Mouse (Mus musculus) activated CD4-positive, CD25-positive, alpha-beta regulatory T cell (primary cell): ENCODE measurements around the gene Cox4i2. TPM values are rescaled to one million over a fixed set of nuclear protein-coding genes. Genes with fewer than 3 reads are reported as not detected.

Source experiments
- polyA plus RNA-seq, 2 experiments: library from polyadenylated mRNA; unstranded; fragments of 100-300 nt; shearing (Covaris generic); gene quantifications; one replicate each; pipeline ENCODE4 v1.2.1; 2017

Cox4i2 gene
- under 1 TPM in 1 of 2 experiments, not detected in 1; 0.97 TPM for polyA plus RNA-seq

DNA sequence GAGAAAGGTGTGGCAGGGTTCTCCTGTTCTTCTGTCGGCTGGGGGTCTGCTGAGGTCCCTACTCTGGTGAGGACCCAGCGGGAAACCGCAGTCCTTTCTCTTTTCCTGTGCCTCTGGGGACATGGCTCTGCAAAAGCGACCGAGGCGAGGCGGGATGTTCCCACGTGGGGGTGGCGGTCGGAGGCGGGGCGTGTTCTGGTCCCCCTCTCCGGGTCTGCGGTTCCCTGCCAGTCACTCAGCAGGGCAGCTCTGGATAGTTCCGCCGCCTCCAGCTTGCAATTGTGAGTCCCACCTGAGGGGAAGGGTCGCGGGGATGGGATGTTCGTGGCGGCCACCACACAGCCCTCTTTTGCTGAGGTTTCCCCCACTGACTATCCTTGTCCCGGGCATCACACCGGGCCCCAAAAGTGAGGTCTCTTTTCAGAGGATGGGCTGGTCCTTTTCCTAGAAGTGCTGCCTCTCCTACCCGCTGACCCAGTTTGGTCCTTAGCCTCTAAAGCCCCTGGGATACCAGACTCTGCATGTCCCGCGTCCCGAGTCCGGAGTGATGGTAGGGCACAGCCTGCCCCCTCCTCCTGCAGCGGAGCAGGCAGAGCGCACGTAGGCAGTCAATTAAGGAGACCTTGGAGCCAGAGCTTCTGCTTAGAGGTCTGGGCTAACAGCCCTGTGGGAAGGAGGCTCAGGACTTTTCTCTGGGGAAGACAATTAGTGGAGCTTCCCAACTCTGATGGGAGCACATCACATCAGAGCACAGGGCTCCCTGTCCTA lies at the start of gene Cox4i2:
TSS of gene Cox4i2 (plus strand) at position 230 of the 768 bp plus-strand sequence.

GRCm38 (mm10) chr2:152736090-152736601 lies 17.8 kb upstream of the Cox4i2 start, which contains the start of gene Id1:
TSS of gene Id1 (plus strand) at chr2:152736251.

Other genes starting within 250 kb of the Cox4i2 start
- not detected for gene Defb26, start 242.5 kb upstream of the Cox4i2 start, polyA plus RNA-seq
- gene Defb28, start 235.9 kb upstream of the Cox4i2 start, polyA plus RNA-seq = not detected
- gene Defb29, start 214.1 kb upstream of the Cox4i2 start, polyA plus RNA-seq = not detected
- not detected for gene Gm17416, start 184.8 kb upstream of the Cox4i2 start, polyA plus RNA-seq
- gene Defb21, start 181.4 kb upstream of the Cox4i2 start, polyA plus RNA-seq = not detected
- gene Defb19, start 173.9 kb upstream of the Cox4i2 start, polyA plus RNA-seq = not detected
- gene Defb45, start 154.8 kb upstream of the Cox4i2 start, polyA plus RNA-seq = not detected
- gene Defb36, start 149.8 kb upstream of the Cox4i2 start, polyA plus RNA-seq = not detected
- gene Defb25, start 131.1 kb upstream of the Cox4i2 start, polyA plus RNA-seq = not detected
- gene Rem1, start 127.2 kb upstream of the Cox4i2 start, polyA plus RNA-seq = not detected
- gene H13, start 84.7 kb upstream of the Cox4i2 start, polyA plus RNA-seq = 100 to 1,000 TPM; 190 to 281 TPM
- 1 to 10 TPM; 3.7 to 5.9 TPM for gene Mcts2, start 67.1 kb upstream of the Cox4i2 start, polyA plus RNA-seq
- 1 to 10 TPM in 1 of 2 experiments, not detected in 1; 1.3 TPM for gene Id1, start 17.9 kb upstream of the Cox4i2 start, polyA plus RNA-seq
- 10 to 100 TPM; 53.8 to 70.8 TPM for gene Bcl2l1, start 77.6 kb downstream of the Cox4i2 start, polyA plus RNA-seq
- gene Tpx2, start 93.8 kb downstream of the Cox4i2 start, polyA plus RNA-seq = 10 to 100 TPM; 12.5 to 18.7 TPM
- not detected for gene Mylk2, start 157.2 kb downstream of the Cox4i2 start, polyA plus RNA-seq
- gene Foxs1, start 179.0 kb downstream of the Cox4i2 start, polyA plus RNA-seq = not detected
- not detected for gene Dusp15, start 197.5 kb downstream of the Cox4i2 start, polyA plus RNA-seq
- 1 to 10 TPM in 1 of 2 experiments, under 1 TPM in 1; 0.47 to 1.5 TPM for gene Ttll9, start 208.3 kb downstream of the Cox4i2 start, polyA plus RNA-seq